Mouse (Mus musculus) cerebellum, adult 2 months (tissue): ENCODE measurements around the gene Ap1b1.

Experiments
- CTCF ChIP-seq: fragments of 200-500 bp; IDR thresholded peaks from 2 replicates; pipeline ENCODE4 v1.5.1; 2011; ENCODE audit warnings: low read depth, mild to moderate bottlenecking, control low read depth, low read length, moderate library complexity, borderline replicate concordance; ENCODE audit not compliant: insufficient read depth
- POLR2A ChIP-seq: fragments of 200-500 bp; IDR thresholded peaks from 2 replicates; pipeline ENCODE4 v1.6.1; 2011; ENCODE audit warnings: low read length, control low read depth, borderline replicate concordance; ENCODE audit not compliant: insufficient read depth

- TF ChIP-seq CTCF = no peak
- TF ChIP-seq POLR2A = no peak
Observed at GRCm38 (mm10) chr11:4953918-4954317, 32.7 kb upstream of the Ap1b1 start.
